Mouse (Mus musculus) hindbrain, embryonic 12.5 days (tissue): ENCODE measurements at regions not wholly inside any gene's neighbourhood (a gene's known extent, or its start where the extent isn't known, plus 50 kb on each side); places are given as distances from the start of the nearest gene placed in this dataset.
A peak's percentile ranks its signal among the peaks of the same experiment; 100 is the strongest.

ENCODE experiments used
- ATAC-seq: fragments of 200-750 bp; cut with Nextera tagmentation; 2 replicates; pipeline ENCODE4 v1.8.0; 2017; ENCODE audit warnings: moderate TSS enrichment; ENCODE audit not compliant: low FRiP score
- H3K27ac ChIP-seq: fragments of 300-500 bp; sonication (generic); 2 replicates; pipeline ENCODE4 v1.5.1; 2016; ENCODE audit warnings: mild to moderate bottlenecking
- H3K27me3 ChIP-seq: fragments of 300-500 bp; sonication (generic); 2 replicates; pipeline ENCODE4 v1.6.1; 2016; ENCODE audit warnings: mild to moderate bottlenecking
- H3K36me3 ChIP-seq: fragments of 300-500 bp; sonication (generic); 2 replicates; pipeline ENCODE4 v1.6.1; 2016; ENCODE audit warnings: mild to moderate bottlenecking
- H3K4me1 ChIP-seq: fragments of 300-500 bp; sonication (generic); 2 replicates; pipeline ENCODE4 v1.6.1; 2016
- H3K4me2 ChIP-seq: fragments of 300-500 bp; sonication (generic); replicated peaks from 2 replicates; pipeline ENCODE4 v1.6.1; 2016; ENCODE audit warnings: mild to moderate bottlenecking
- H3K4me3 ChIP-seq: fragments of 300-500 bp; sonication (generic); 2 replicates; pipeline ENCODE4 v1.5.1; 2016; ENCODE audit warnings: mild to moderate bottlenecking
- H3K9ac ChIP-seq: fragments of 300-500 bp; sonication (generic); 2 replicates; pipeline ENCODE4 v1.6.1; 2016; ENCODE audit warnings: mild to moderate bottlenecking, moderate library complexity
- H3K9me3 ChIP-seq: fragments of 300-500 bp; sonication (generic); replicated peaks from 2 replicates; pipeline ENCODE4 v1.6.1; 2016; ENCODE audit warnings: mild to moderate bottlenecking
- WGBS: fragments of 180-500 bp; shearing (Covaris S2); methylation state at CpG from one replicate; pipeline ENCODE4 v1.1.7; 2016; 5-methylcytosine and 5-hydroxymethylcytosine counted together

DNA sequence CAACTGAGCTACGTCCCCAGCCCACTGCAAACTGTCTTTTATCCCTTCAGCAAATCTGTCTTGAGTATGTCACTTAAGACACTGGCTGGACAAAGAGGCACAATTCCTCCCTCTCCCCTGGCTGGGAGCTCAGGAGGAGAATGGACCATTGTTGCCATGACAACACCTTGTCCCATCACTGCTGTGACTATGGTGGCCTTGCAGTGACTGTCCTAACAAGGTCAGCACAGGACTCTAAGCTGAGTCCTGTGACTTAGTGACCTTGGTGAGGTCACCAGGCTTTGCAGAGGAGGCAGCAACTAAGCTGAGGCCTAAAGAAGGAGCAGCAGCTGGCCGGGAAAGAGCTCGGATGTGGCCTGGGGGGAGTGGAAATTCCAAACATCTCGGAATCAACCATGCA lies 70.0 kb upstream of the Aldh1b1 start:
- Histone ChIP-seq H3K4me3 (no peak overlapping the region), H3K9ac (no peak overlapping the region), H3K27me3 (no peaks in the 10 kb centered on the region), H3K4me2 (no peak overlapping the region), H3K36me3 (no peaks in the 10 kb centered on the region), H3K9me3 (no peaks in the 10 kb centered on the region), H3K4me1 (peaks cover 40% of the 10 kb centered on the region), H3K27ac (0 out of 2 replicates have a peak overlapping the region, but pooled peaks have one; percentile 9)
- no peak for ATAC-seq
- WGBS, result 42% methylated on average over 4 of the region's 4 CpGs

DNA sequence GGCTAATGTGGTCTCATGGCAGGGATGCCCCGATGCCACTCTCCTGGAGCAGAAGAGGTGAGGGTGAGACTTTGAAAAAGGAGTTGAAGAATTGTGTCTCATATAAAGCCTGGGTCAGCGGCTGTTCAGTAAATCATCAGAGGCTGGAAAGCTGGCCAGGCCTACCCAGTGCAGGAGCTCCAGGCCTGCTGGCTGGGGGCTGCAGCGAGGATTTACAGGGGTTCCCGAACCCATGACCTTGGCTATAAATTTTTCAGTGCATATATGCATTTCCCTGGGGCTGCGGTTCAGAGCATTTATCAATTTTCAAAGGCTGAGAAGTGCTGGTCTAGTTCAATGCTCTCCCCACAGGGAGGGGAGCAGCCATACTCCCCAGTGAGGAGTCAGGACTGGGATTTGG lies 70.9 kb upstream of the Aldh1b1 start:
- H3K4me2 ChIP-seq, result no peak overlapping the region
- H3K27ac ChIP-seq, result 0 out of 2 replicates have a peak overlapping the region, but pooled peaks have one; percentile 24
- ATAC-seq, result no peak
- no peak overlapping the region for H3K4me3 ChIP-seq
- H3K27me3 ChIP-seq, result no peaks in the 10 kb centered on the region
- WGBS, result 89% methylated on average over 5 of the region's 5 CpGs
- no peak overlapping the region for H3K9ac ChIP-seq
- peaks cover 42% of the 10 kb centered on the region for H3K4me1 ChIP-seq
- H3K9me3 ChIP-seq, result no peaks in the 10 kb centered on the region
- no peaks in the 10 kb centered on the region for H3K36me3 ChIP-seq

- Histone ChIP-seq H3K36me3 (no peaks in the 10 kb centered on the region), H3K27me3 (no peaks in the 10 kb centered on the region), H3K9ac (0 out of 2 replicates have a peak overlapping the region, but pooled peaks have one; percentile 2), H3K4me3 (no peak overlapping the region), H3K4me1 (peaks cover 42% of the 10 kb centered on the region), H3K4me2 (no peak overlapping the region), H3K27ac (0 out of 2 replicates have a peak overlapping the region, but pooled peaks have one; percentile 24), H3K9me3 (no peaks in the 10 kb centered on the region)
- no peak for ATAC-seq
- 34% methylated on average over 9 of the region's 9 CpGs for WGBS
These were observed 71.3 kb upstream of the Aldh1b1 start for GRCm38 (mm10) chr4:45727474-45727873.

GRCm38 (mm10) chr4:45726783-45727182 lies 72.0 kb upstream of the Aldh1b1 start:
- no peaks in the 10 kb centered on the region for H3K36me3 ChIP-seq
- H3K9ac ChIP-seq, result no peak overlapping the region
- no peaks in the 10 kb centered on the region for H3K9me3 ChIP-seq
- 95% methylated on average over 5 of the region's 5 CpGs for WGBS
- H3K27ac ChIP-seq, result no peak overlapping the region
- ATAC-seq, result no peak
- H3K4me1 ChIP-seq, result peaks cover 42% of the 10 kb centered on the region
- H3K4me3 ChIP-seq, result no peak overlapping the region
- no peak overlapping the region for H3K4me2 ChIP-seq
- H3K27me3 ChIP-seq, result no peaks in the 10 kb centered on the region

DNA sequence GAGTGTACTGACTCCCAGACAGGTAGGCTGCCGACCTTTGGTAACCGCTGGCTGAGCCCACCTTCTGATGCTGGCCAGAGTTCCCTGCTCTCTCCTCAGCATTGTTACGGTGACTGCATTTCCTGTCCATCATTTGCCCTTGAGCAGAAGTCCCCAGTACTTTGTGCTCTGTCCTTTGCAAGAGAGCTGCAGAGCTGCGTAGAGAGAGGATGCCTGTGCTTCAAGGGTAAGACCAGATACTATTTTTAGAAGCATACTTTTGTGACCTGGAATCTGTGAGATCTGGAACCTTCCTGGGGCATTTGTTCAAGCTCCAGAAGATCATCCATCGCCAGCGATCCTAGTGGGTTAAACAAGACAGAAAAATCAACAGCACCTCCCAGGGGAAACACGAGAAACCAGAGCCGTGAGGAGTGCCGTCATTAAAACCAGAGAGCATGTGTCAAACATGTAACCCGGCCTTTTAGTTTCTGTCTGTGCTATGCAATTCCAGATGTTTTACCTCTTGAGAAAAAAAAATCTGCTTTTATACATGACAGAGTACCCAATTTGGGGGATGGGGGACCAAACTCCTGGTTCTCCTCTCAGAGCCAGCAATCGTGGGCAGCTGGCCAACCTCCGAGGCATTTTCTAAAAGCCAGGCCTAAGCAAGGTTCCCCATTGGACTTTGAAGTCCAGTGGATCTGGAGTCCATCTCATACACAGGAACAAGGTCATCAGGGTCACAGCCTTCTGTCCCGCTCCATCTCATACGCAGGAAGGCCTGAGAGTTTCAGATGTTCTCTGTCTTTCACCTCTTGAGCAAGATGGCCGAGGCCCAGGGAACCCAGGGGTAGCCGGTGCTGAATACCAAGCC lies 73.5 kb upstream of the Aldh1b1 start:
- no peak overlapping the region for H3K4me3 ChIP-seq
- peaks cover 32% of the 10 kb centered on the region for H3K4me1 ChIP-seq
- H3K27me3 ChIP-seq, result no peaks in the 10 kb centered on the region
- 75% methylated on average over 16 of the region's 16 CpGs for WGBS
- no peaks in the 10 kb centered on the region for H3K36me3 ChIP-seq
- no peak overlapping the region for H3K4me2 ChIP-seq
- H3K9me3 ChIP-seq, result no peaks in the 10 kb centered on the region
- no peak for ATAC-seq
- H3K27ac ChIP-seq, result no peak overlapping the region
- no peak overlapping the region for H3K9ac ChIP-seq

GRCm38 (mm10) chr4:45720352-45720751 lies 78.5 kb upstream of the Aldh1b1 start:
- Histone ChIP-seq H3K36me3 (no peaks in the 10 kb centered on the region), H3K27me3 (no peaks in the 10 kb centered on the region), H3K9ac (no peak overlapping the region), H3K4me3 (no peak overlapping the region), H3K9me3 (no peaks in the 10 kb centered on the region), H3K4me2 (no peak overlapping the region), H3K4me1 (peaks cover 12% of the 10 kb centered on the region), H3K27ac (no peak overlapping the region)
- 54% methylated on average over 5 of the region's 5 CpGs for WGBS
- ATAC-seq, result no peak

- 48% methylated on average over 3 of the region's 3 CpGs for WGBS
- peaks cover 12% of the 10 kb centered on the region for H3K4me1 ChIP-seq
- no peak overlapping the region for H3K4me2 ChIP-seq
- no peak overlapping the region for H3K27ac ChIP-seq
- no peak for ATAC-seq
- H3K36me3 ChIP-seq, result no peaks in the 10 kb centered on the region
- H3K9ac ChIP-seq, result no peak overlapping the region
- H3K4me3 ChIP-seq, result no peak overlapping the region
- H3K9me3 ChIP-seq, result no peaks in the 10 kb centered on the region
- H3K27me3 ChIP-seq, result no peaks in the 10 kb centered on the region
These were observed 79.3 kb upstream of the Aldh1b1 start for GRCm38 (mm10) chr4:45719564-45719963.

- WGBS, result 82% methylated on average over 1 of the region's 1 CpGs
- Histone ChIP-seq H3K27me3 (no peaks in the 10 kb centered on the region), H3K36me3 (no peaks in the 10 kb centered on the region), H3K9me3 (no peaks in the 10 kb centered on the region), H3K27ac (no peak overlapping the region), H3K4me3 (no peak overlapping the region), H3K9ac (no peak overlapping the region), H3K4me1 (peaks cover 21% of the 10 kb centered on the region), H3K4me2 (no peak overlapping the region)
- ATAC-seq, result no peak
These were observed 82.9 kb upstream of the Aldh1b1 start for GRCm38 (mm10) chr4:45715878-45716277.

DNA sequence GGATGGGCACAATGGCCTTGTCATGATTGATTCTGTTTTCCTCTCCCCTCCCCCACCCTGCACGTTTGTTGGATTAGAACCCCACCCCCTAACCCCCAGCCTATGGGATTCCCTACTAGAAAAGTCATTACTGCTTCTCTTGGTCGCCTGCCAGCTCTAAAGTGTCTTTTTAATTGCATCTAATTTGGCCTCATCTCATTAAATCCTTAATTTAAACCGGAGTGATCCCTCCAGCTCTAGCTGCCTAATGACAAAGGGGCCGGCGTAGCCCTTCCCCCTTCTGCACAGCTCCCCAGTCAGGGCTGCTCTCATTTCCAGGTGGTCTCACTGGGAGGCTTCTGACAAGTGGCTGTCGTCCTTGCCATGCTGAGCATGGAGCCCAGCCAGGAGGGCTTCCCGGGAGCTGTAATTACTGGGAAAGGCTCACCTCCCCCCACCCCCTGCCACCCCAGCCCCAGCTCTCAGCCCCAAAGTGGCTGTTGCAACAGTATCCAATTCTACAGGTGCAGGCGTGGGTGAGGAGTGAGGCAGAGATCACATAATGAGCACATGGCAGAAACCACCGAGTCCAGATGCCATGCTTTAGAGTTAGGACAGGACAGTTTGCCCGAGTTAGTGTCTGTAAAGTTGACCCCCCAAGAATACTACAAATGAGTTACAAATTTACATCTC lies 84.8 kb upstream of the Aldh1b1 start:
- no peak overlapping the region for H3K4me2 ChIP-seq
- H3K9me3 ChIP-seq, result no peaks in the 10 kb centered on the region
- H3K9ac ChIP-seq, result no peak overlapping the region
- H3K27ac ChIP-seq, result peak overlapping the region; percentile 60; the same call in 1 of the 2 replicates
- H3K27me3 ChIP-seq, result no peaks in the 10 kb centered on the region
- H3K4me1 ChIP-seq, result peaks cover 15% of the 10 kb centered on the region
- 8% methylated on average over 10 of the region's 10 CpGs for WGBS
- H3K4me3 ChIP-seq, result no peak overlapping the region
- ATAC-seq, result peak; percentile 92
- no peaks in the 10 kb centered on the region for H3K36me3 ChIP-seq

- H3K36me3 ChIP-seq, result no peaks in the 10 kb centered on the region
- H3K27ac ChIP-seq, result no peak overlapping the region
- peak; percentile 45; the same call in 1 of the 2 replicates for ATAC-seq
- WGBS, result 51% methylated on average over 8 of the region's 8 CpGs
- H3K4me3 ChIP-seq, result no peak overlapping the region
- H3K4me1 ChIP-seq, result peaks cover 15% of the 10 kb centered on the region
- H3K9me3 ChIP-seq, result no peaks in the 10 kb centered on the region
- H3K27me3 ChIP-seq, result no peaks in the 10 kb centered on the region
- H3K4me2 ChIP-seq, result no peak overlapping the region
- H3K9ac ChIP-seq, result no peak overlapping the region
These were observed 85.6 kb upstream of the Aldh1b1 start for GRCm38 (mm10) chr4:45713046-45713706.

GRCm38 (mm10) chr4:45703997-45704396 lies 94.8 kb upstream of the Aldh1b1 start:
- 59% methylated on average over 7 of the region's 7 CpGs for WGBS
- Histone ChIP-seq H3K4me2 (no peak overlapping the region), H3K9ac (no peak overlapping the region), H3K36me3 (no peaks in the 10 kb centered on the region), H3K4me3 (no peak overlapping the region), H3K9me3 (no peaks in the 10 kb centered on the region; the same call in 1 of the 2 replicates), H3K4me1 (peaks cover 5% of the 10 kb centered on the region; the same call in 1 of the 2 replicates), H3K27me3 (peaks cover 3% of the 10 kb centered on the region; the same call in 1 of the 2 replicates), H3K27ac (no peak overlapping the region)
- no peak for ATAC-seq

DNA sequence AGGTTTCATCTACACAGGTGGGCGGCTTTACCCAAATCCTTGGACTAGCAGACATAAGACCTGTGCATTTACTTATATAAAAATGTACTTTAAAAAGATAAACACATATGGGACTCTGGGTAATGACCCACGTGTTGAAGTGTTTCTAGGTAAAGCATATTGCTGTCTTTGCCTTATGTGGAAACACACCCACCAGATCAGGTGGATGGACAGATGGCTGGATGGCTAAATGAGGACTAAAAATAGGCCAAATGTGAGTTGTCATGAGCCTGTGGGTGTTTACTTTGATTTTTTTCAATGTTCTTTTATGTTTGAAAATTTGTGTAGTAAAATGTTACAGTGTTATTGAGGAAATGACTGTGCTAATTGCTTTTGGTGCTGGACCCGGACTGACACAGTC lies 99.2 kb upstream of the Aldh1b1 start:
- Histone ChIP-seq H3K9ac (no peak overlapping the region), H3K9me3 (no peaks in the 10 kb centered on the region; the same call in 1 of the 2 replicates), H3K36me3 (no peaks in the 10 kb centered on the region), H3K4me2 (no peak overlapping the region), H3K4me3 (no peak overlapping the region), H3K27me3 (peaks cover 3% of the 10 kb centered on the region; the same call in 1 of the 2 replicates), H3K4me1 (peaks cover 5% of the 10 kb centered on the region; the same call in 1 of the 2 replicates), H3K27ac (no peak overlapping the region)
- ATAC-seq, result no peak
- WGBS, result 81% methylated on average over 3 of the region's 3 CpGs
